Mouse (Mus musculus): ENCODE measurements around the gene Gabarapl1.

GRCm38 (mm10) chr6:129532942-129533860 lies at the start of gene Gabarapl1:
- no peak for TF ChIP-seq GATA1 (IDR thresholded peaks at IDR 0.05; ENCODE audit: borderline replicate concordance, low read length)
- TF ChIP-seq FLI1 (IDR thresholded peaks at IDR 0.05; ENCODE audit: low read length): no peak

All from megakaryocyte, embryonic 14.5 days (primary cell).